Mouse (Mus musculus): ENCODE measurements at regions not wholly inside any gene's neighbourhood (a gene's known extent, or its start where the extent isn't known, plus 50 kb on each side); places are given as distances from the start of the nearest gene placed in this dataset.

GRCm38 (mm10) chr2:147637882-147638281 is 276.2 kb downstream of the Pax1 start:
- in situ Hi-C loops (cut with MboI; ENCODE audit: low sequenced_read_pairs in 2 of 2, unreplicated experiment in 2 of 2), result no loop called here
- no peaks in the 10 kb centered on the region for H3K9me3 ChIP-seq (ENCODE audit: control insufficient read depth, insufficient read depth, low read depth, low read length)
- no peaks in the 10 kb centered on the region for H3K4me1 ChIP-seq (ENCODE audit: control insufficient read depth in 2 of 2, insufficient read depth in 2 of 2, low read length in 2 of 2, poor library complexity in 1 of 2)
- no peak overlapping the region for H3K4me3 ChIP-seq (ENCODE audit: insufficient read depth in 1 of 2, low read depth in 1 of 2, low read length in 2 of 2, poor library complexity in 1 of 2, severe bottlenecking in 1 of 2)
- H3K36me3 ChIP-seq (ENCODE audit: control insufficient read depth, insufficient read depth, low read length, poor library complexity, severe bottlenecking), result no peaks in the 10 kb centered on the region
- TF ChIP-seq HCFC1 (IDR thresholded peaks at IDR 0.05; ENCODE audit: borderline replicate concordance, insufficient read depth, low read length) (no peak), CHD2 (IDR thresholded peaks at IDR 0.05; ENCODE audit: low read depth, low read length) (no peak), ZC3H11A (IDR thresholded peaks at IDR 0.05; ENCODE audit: borderline replicate concordance, low read depth, low read length) (no peak), MAFK (IDR thresholded peaks at IDR 0.05; ENCODE audit: insufficient read depth, low read depth, low read length) (no peak), ZNF384 (IDR thresholded peaks at IDR 0.05; ENCODE audit: low read depth, low read length) (no peak)
- DNase-seq (ENCODE audit: low read depth, low spot score), result no peak
- no peak overlapping the region for H3K27ac ChIP-seq (ENCODE audit: insufficient read depth, low read depth, low read length, poor library complexity, severe bottlenecking)
- no peak overlapping the region for H3K9ac ChIP-seq (ENCODE audit: insufficient read depth, low read depth, low read length, poor library complexity, severe bottlenecking)

GRCm38 (mm10) chr2:147632737-147633136 is 271.0 kb downstream of the Pax1 start:
- no peaks in the 10 kb centered on the region for H3K36me3 ChIP-seq (ENCODE audit: control insufficient read depth, insufficient read depth, low read length, poor library complexity, severe bottlenecking)
- H3K4me3 ChIP-seq (ENCODE audit: insufficient read depth in 1 of 2, low read depth in 1 of 2, low read length in 2 of 2, poor library complexity in 1 of 2, severe bottlenecking in 1 of 2), result no peak overlapping the region
- DNase-seq (ENCODE audit: low read depth, low spot score), result no peak
- no peaks in the 10 kb centered on the region for H3K9me3 ChIP-seq (ENCODE audit: control insufficient read depth, insufficient read depth, low read depth, low read length)
- TF ChIP-seq ZNF384 (IDR thresholded peaks at IDR 0.05; ENCODE audit: low read depth, low read length) (no peak), HCFC1 (IDR thresholded peaks at IDR 0.05; ENCODE audit: borderline replicate concordance, insufficient read depth, low read length) (no peak), MAFK (IDR thresholded peaks at IDR 0.05; ENCODE audit: insufficient read depth, low read depth, low read length) (no peak), ZC3H11A (IDR thresholded peaks at IDR 0.05; ENCODE audit: borderline replicate concordance, low read depth, low read length) (no peak)
- H3K27ac ChIP-seq (ENCODE audit: insufficient read depth, low read depth, low read length, poor library complexity, severe bottlenecking), result no peak overlapping the region
- H3K9ac ChIP-seq (ENCODE audit: insufficient read depth, low read depth, low read length, poor library complexity, severe bottlenecking), result no peak overlapping the region
- in situ Hi-C loops (cut with MboI; ENCODE audit: low sequenced_read_pairs in 2 of 2, unreplicated experiment in 2 of 2), result no loop called here
- no peaks in the 10 kb centered on the region for H3K4me1 ChIP-seq (ENCODE audit: control insufficient read depth in 2 of 2, insufficient read depth in 2 of 2, low read length in 2 of 2, poor library complexity in 1 of 2)

- in situ Hi-C loops (cut with MboI; ENCODE audit: low sequenced_read_pairs in 2 of 2, unreplicated experiment in 2 of 2), result no loop called here
- Histone ChIP-seq H3K36me3 (ENCODE audit: control insufficient read depth, insufficient read depth, low read length, poor library complexity, severe bottlenecking) (no peaks in the 10 kb centered on the region), H3K27ac (ENCODE audit: insufficient read depth, low read depth, low read length, poor library complexity, severe bottlenecking) (no peak overlapping the region), H3K4me3 (ENCODE audit: insufficient read depth in 1 of 2, low read depth in 1 of 2, low read length in 2 of 2, poor library complexity in 1 of 2, severe bottlenecking in 1 of 2) (no peak overlapping the region), H3K9ac (ENCODE audit: insufficient read depth, low read depth, low read length, poor library complexity, severe bottlenecking) (no peak overlapping the region), H3K9me3 (ENCODE audit: control insufficient read depth, insufficient read depth, low read depth, low read length) (no peaks in the 10 kb centered on the region), H3K4me1 (ENCODE audit: control insufficient read depth in 2 of 2, insufficient read depth in 2 of 2, low read length in 2 of 2, poor library complexity in 1 of 2) (no peaks in the 10 kb centered on the region)
- no peak for TF ChIP-seq CHD2 (IDR thresholded peaks at IDR 0.05; ENCODE audit: low read depth, low read length)
- TF ChIP-seq ZNF384 (IDR thresholded peaks at IDR 0.05; ENCODE audit: low read depth, low read length), result no peak
- no peak for TF ChIP-seq ZC3H11A (IDR thresholded peaks at IDR 0.05; ENCODE audit: borderline replicate concordance, low read depth, low read length)
- TF ChIP-seq HCFC1 (IDR thresholded peaks at IDR 0.05; ENCODE audit: borderline replicate concordance, insufficient read depth, low read length), result no peak
- no peak for TF ChIP-seq MAFK (IDR thresholded peaks at IDR 0.05; ENCODE audit: insufficient read depth, low read depth, low read length)
- no peak for DNase-seq (ENCODE audit: low read depth, low spot score)
Observed at GRCm38 (mm10) chr2:147629716-147630115, 268.0 kb downstream of the Pax1 start.

- DNase-seq (ENCODE audit: low read depth, low spot score), result no peak
- no peak overlapping the region for H3K9ac ChIP-seq (ENCODE audit: insufficient read depth, low read depth, low read length, poor library complexity, severe bottlenecking)
- in situ Hi-C loops (cut with MboI; ENCODE audit: low sequenced_read_pairs in 2 of 2, unreplicated experiment in 2 of 2), result no loop called here
- H3K4me1 ChIP-seq (ENCODE audit: control insufficient read depth in 2 of 2, insufficient read depth in 2 of 2, low read length in 2 of 2, poor library complexity in 1 of 2), result no peaks in the 10 kb centered on the region
- no peak for TF ChIP-seq ZNF384 (IDR thresholded peaks at IDR 0.05; ENCODE audit: low read depth, low read length)
- TF ChIP-seq ZC3H11A (IDR thresholded peaks at IDR 0.05; ENCODE audit: borderline replicate concordance, low read depth, low read length), result no peak
- TF ChIP-seq CHD2 (IDR thresholded peaks at IDR 0.05; ENCODE audit: low read depth, low read length), result no peak
- TF ChIP-seq MAFK (IDR thresholded peaks at IDR 0.05; ENCODE audit: insufficient read depth, low read depth, low read length), result no peak
- TF ChIP-seq HCFC1 (IDR thresholded peaks at IDR 0.05; ENCODE audit: borderline replicate concordance, insufficient read depth, low read length), result no peak
- no peaks in the 10 kb centered on the region for H3K9me3 ChIP-seq (ENCODE audit: control insufficient read depth, insufficient read depth, low read depth, low read length)
- H3K4me3 ChIP-seq (ENCODE audit: insufficient read depth in 1 of 2, low read depth in 1 of 2, low read length in 2 of 2, poor library complexity in 1 of 2, severe bottlenecking in 1 of 2), result no peak overlapping the region
- H3K36me3 ChIP-seq (ENCODE audit: control insufficient read depth, insufficient read depth, low read length, poor library complexity, severe bottlenecking), result no peaks in the 10 kb centered on the region
- no peak overlapping the region for H3K27ac ChIP-seq (ENCODE audit: insufficient read depth, low read depth, low read length, poor library complexity, severe bottlenecking)
Observed at GRCm38 (mm10) chr2:147627096-147627495, 265.4 kb downstream of the Pax1 start.

GRCm38 (mm10) chr2:147623116-147623515 is 261.4 kb downstream of the Pax1 start:
- H3K9me3 ChIP-seq (ENCODE audit: control insufficient read depth, insufficient read depth, low read depth, low read length), result no peaks in the 10 kb centered on the region
- in situ Hi-C loops (cut with MboI; ENCODE audit: low sequenced_read_pairs in 2 of 2, unreplicated experiment in 2 of 2), result no loop called here
- DNase-seq (ENCODE audit: low read depth, low spot score), result no peak
- H3K27ac ChIP-seq (ENCODE audit: insufficient read depth, low read depth, low read length, poor library complexity, severe bottlenecking), result no peak overlapping the region
- no peak overlapping the region for H3K4me3 ChIP-seq (ENCODE audit: insufficient read depth in 1 of 2, low read depth in 1 of 2, low read length in 2 of 2, poor library complexity in 1 of 2, severe bottlenecking in 1 of 2)
- no peak overlapping the region for H3K9ac ChIP-seq (ENCODE audit: insufficient read depth, low read depth, low read length, poor library complexity, severe bottlenecking)
- no peaks in the 10 kb centered on the region for H3K4me1 ChIP-seq (ENCODE audit: control insufficient read depth in 2 of 2, insufficient read depth in 2 of 2, low read length in 2 of 2, poor library complexity in 1 of 2)
- TF ChIP-seq ZC3H11A (IDR thresholded peaks at IDR 0.05; ENCODE audit: borderline replicate concordance, low read depth, low read length) (no peak), ZNF384 (IDR thresholded peaks at IDR 0.05; ENCODE audit: low read depth, low read length) (no peak), MAFK (IDR thresholded peaks at IDR 0.05; ENCODE audit: insufficient read depth, low read depth, low read length) (no peak), HCFC1 (IDR thresholded peaks at IDR 0.05; ENCODE audit: borderline replicate concordance, insufficient read depth, low read length) (no peak), CHD2 (IDR thresholded peaks at IDR 0.05; ENCODE audit: low read depth, low read length) (no peak)
- no peaks in the 10 kb centered on the region for H3K36me3 ChIP-seq (ENCODE audit: control insufficient read depth, insufficient read depth, low read length, poor library complexity, severe bottlenecking)
